ENCODE assay signal across 27 mouse cellular contexts in genomic region chr11:121145865-121146264, GRCm38 (mm10). TPM values are rescaled to one million over a fixed set of nuclear protein-coding genes. Genes with fewer than 3 reads are reported as not detected.
DNase-seq lines count a peak whose midpoint lies in the region; TF ChIP-seq lines count a peak whose summit lies in the region.
"Had no signal": no experiment of that assay in that cellular context is flagged by ENCODE, and none has a peak within 500 bp of the region (broad histone marks: within the 10 kb centered on the region; RNA-seq: fewer than 3 reads in every experiment).

Gene Tex19.1, plus strand, starts transcription at chr11:121146143.

- 90% methylated on average over 22 of the region's 22 CpGs for WGBS in embryonic facial prominence, embryonic 10.5 days

- dilution Hi-C loops in CH12.LX (cut with MboI; ENCODE audit: extremely low pct_ligation_motif_present, extremely low pct_unique_long_range_greater_than_20kb, low sequenced_read_pairs) = no loop called here

- no peaks in the 10 kb centered on the region for H3K4me1 ChIP-seq in CH12.LX (ENCODE audit: control insufficient read depth in 1 of 2, insufficient read depth in 2 of 2)
- H3K4me1 ChIP-seq in ES-E14 (ENCODE audit: control insufficient read depth in 2 of 2, insufficient read depth in 2 of 2, low read length in 2 of 2, poor library complexity in 1 of 2) = peaks cover 3 to 8% of the 10 kb centered on the region in 2 experiments; a peak in 1 of 4 replicates
- H3K4me1 ChIP-seq in embryonic facial prominence, embryonic 10.5 days = no peaks in the 10 kb centered on the region
- no peaks in the 10 kb centered on the region; the same call in 1 of the 2 replicates for H3K4me1 ChIP-seq in testis, adult 2 months (ENCODE audit: control insufficient read depth, insufficient read depth, low read length)
- H3K4me1 ChIP-seq: hindbrain, embryonic 12.5 days; limb, embryonic 13.5 days; midbrain, embryonic 13.5 days; neural tube, embryonic 15.5 days had no signal

- H3K9me3 ChIP-seq in CH12.LX (replicated peaks; ENCODE audit: low read length) (peaks cover 3% of the 10 kb centered on the region), ES-E14 (ENCODE audit: control insufficient read depth, insufficient read depth, low read depth, low read length) (no peaks in the 10 kb centered on the region)
- no peaks in the 10 kb centered on the region for H3K9me3 ChIP-seq in embryonic facial prominence, embryonic 10.5 days
- H3K9me3 ChIP-seq: hindbrain, embryonic 12.5 days; limb, embryonic 13.5 days; midbrain, embryonic 13.5 days; neural tube, embryonic 15.5 days had no signal

- TF ChIP-seq POLR2A in CH12.LX (IDR thresholded peaks at IDR 0.05; ENCODE audit: low read depth, low read length) = no peak
- peak; percentile 98 for TF ChIP-seq POLR2A in testis, adult 2 months (IDR thresholded peaks at IDR 0.05; ENCODE audit: control insufficient read depth, low read depth, low read length)

- H3K27me3 ChIP-seq in CH12.LX (replicated peaks) = peaks cover 2% of the 10 kb centered on the region
- H3K27me3 ChIP-seq in embryonic facial prominence, embryonic 10.5 days (replicated peaks; ENCODE audit: low read depth, poor library complexity, severe bottlenecking) = no peaks in the 10 kb centered on the region
- no peaks in the 10 kb centered on the region for H3K27me3 ChIP-seq in testis, adult 2 months (ENCODE audit: control insufficient read depth, insufficient read depth, low read length)
- H3K27me3 ChIP-seq: hindbrain, embryonic 12.5 days; limb, embryonic 13.5 days; midbrain, embryonic 13.5 days; neural tube, embryonic 15.5 days had no signal

- no peak within 1 kb of the TSS for H3K9ac ChIP-seq in CH12.LX (ENCODE audit: insufficient read depth, low read depth)
- H3K9ac ChIP-seq in ES-E14 (ENCODE audit: insufficient read depth, low read depth, low read length, poor library complexity, severe bottlenecking) = peak within 1 kb of the TSS; percentile 69
- H3K9ac ChIP-seq: forebrain, postnatal 0 days; hindbrain, embryonic 12.5 days; limb, embryonic 13.5 days; lung, embryonic 14.5 days; midbrain, embryonic 13.5 days; neural tube, embryonic 15.5 days had no signal

- no peak within 1 kb of the TSS for H3K4me2 ChIP-seq in CH12.LX (ENCODE audit: insufficient read depth, low read depth, poor library complexity, severe bottlenecking)
- H3K4me2 ChIP-seq: hindbrain, embryonic 12.5 days; limb, embryonic 13.5 days; lung, embryonic 14.5 days; midbrain, embryonic 13.5 days; neural tube, embryonic 15.5 days had no signal

- no peaks in the 10 kb centered on the region for H3K79me2 ChIP-seq in CH12.LX (replicated peaks; ENCODE audit: control insufficient read depth, extremely low read depth, insufficient read depth, poor library complexity, severe bottlenecking)

- in situ Hi-C loops in CH12.LX (cut with MboI; ENCODE audit: low pct_ligation_motif_present, low pct_unique_long_range_greater_than_20kb, low sequenced_read_pairs) (no loop called here), ES-E14 (cut with MboI; ENCODE audit: low sequenced_read_pairs in 2 of 2, unreplicated experiment in 2 of 2) (no loop called here)

- no peak for TF ChIP-seq RAD21 in CH12.LX (IDR thresholded peaks at IDR 0.05; ENCODE audit: low read depth, low read length)

- intact Hi-C loops in gastrocnemius, postnatal 36 days (cut with DNase I) = loop anchor here (5.0 kb wide), 1 partner anchor 56 kb away; the partner anchor contains the start of genes Hexdc and Ogfod3

- TF ChIP-seq CTCF in CH12.LX (conservative IDR thresholded peaks at IDR 0.05 in 1 of 2, IDR thresholded peaks at IDR 0.05 in 1 of 2; ENCODE audit: low read depth in 2 of 2, low read length in 2 of 2) = peak in 1 of 2 experiments; percentile 28; a peak in 1 of 4 replicates
- TF ChIP-seq CTCF in testis, adult 2 months (IDR thresholded peaks at IDR 0.05; ENCODE audit: control insufficient read depth, insufficient read depth, insufficient replicate concordance, low read depth, low read length) = no peak

- no peak within 1 kb of the TSS for H3K4me3 ChIP-seq in CH12.LX (replicated peaks in 1 of 3; ENCODE audit: low read depth in 2 of 3, low read length in 2 of 3, poor library complexity in 1 of 3)
- peak within 1 kb of the TSS; percentile 64 to 75 for H3K4me3 ChIP-seq in ES-E14 (ENCODE audit: insufficient read depth in 1 of 2, low read depth in 1 of 2, low read length in 2 of 2, poor library complexity in 1 of 2, severe bottlenecking in 1 of 2)
- H3K4me3 ChIP-seq in embryonic facial prominence, embryonic 10.5 days = no peak within 1 kb of the TSS
- peak within 1 kb of the TSS; percentile 66 for H3K4me3 ChIP-seq in testis, adult 2 months (ENCODE audit: control insufficient read depth, low read depth, low read length)
- H3K4me3 ChIP-seq: erythroblast, embryonic 14.5 days; gastrocnemius, adult 2 months; hindbrain, embryonic 12.5 days; limb, embryonic 13.5 days; midbrain, embryonic 13.5 days; neural tube, embryonic 15.5 days had no signal

- peak; percentile 45 for DNase-seq in CH12.LX (ENCODE audit: extremely low read depth)
- peak; percentile 80 for DNase-seq in ES-E14 (ENCODE audit: low read depth, low spot score)
- peak; percentile 17 for DNase-seq in embryonic facial prominence, embryonic 10.5 days (ENCODE audit: low spot score)
- DNase-seq in cerebellum, adult 18-20 months = no peak
- DNase-seq in gastrocnemius, postnatal 36 days = no peak
- no peak for DNase-seq in kidney, adult 9 months
- DNase-seq: cerebellum, adult 11 months; cerebellum, postnatal 25 days; forebrain, postnatal 0 days; gastrocnemius, adult 2 months; kidney, adult 8-10 months; lung, embryonic 14.5 days; thymus, postnatal 25 days had no signal

- no peak for TF ChIP-seq EP300 in CH12.LX (IDR thresholded peaks at IDR 0.05; ENCODE audit: low read length)

- no peak within 1 kb of the TSS for H3K27ac ChIP-seq in CH12.LX (ENCODE audit: insufficient read depth, low read depth)
- peak within 1 kb of the TSS; percentile 53; the same call in 1 of the 2 replicates for H3K27ac ChIP-seq in ES-E14 (ENCODE audit: insufficient read depth, low read depth, low read length, poor library complexity, severe bottlenecking)
- no peak within 1 kb of the TSS for H3K27ac ChIP-seq in embryonic facial prominence, embryonic 10.5 days (replicated peaks)
- peak within 1 kb of the TSS; percentile 14; the same call in 1 of the 2 replicates for H3K27ac ChIP-seq in testis, adult 2 months (ENCODE audit: control insufficient read depth, insufficient read depth, low read depth, low read length)
- H3K27ac ChIP-seq: gastrocnemius, adult 2 months; hindbrain, embryonic 12.5 days; limb, embryonic 13.5 days; macrophage; midbrain, embryonic 13.5 days; neural tube, embryonic 15.5 days had no signal

- H3K36me3 ChIP-seq in CH12.LX (replicated peaks in 1 of 2; ENCODE audit: control insufficient read depth in 1 of 2, insufficient read depth in 1 of 2, low read length in 1 of 2) (no peaks in the 10 kb centered on the region), ES-E14 (ENCODE audit: control insufficient read depth, insufficient read depth, low read length, poor library complexity, severe bottlenecking) (peaks cover 5% of the 10 kb centered on the region; the same call in 1 of the 2 replicates)
- H3K36me3 ChIP-seq in embryonic facial prominence, embryonic 10.5 days (replicated peaks) = no peaks in the 10 kb centered on the region
- no peaks in the 10 kb centered on the region; the same call in 1 of the 2 replicates for H3K36me3 ChIP-seq in testis, adult 2 months (ENCODE audit: control insufficient read depth, insufficient read depth, low read length)
- H3K36me3 ChIP-seq: G1E; hindbrain, embryonic 12.5 days; limb, embryonic 13.5 days; midbrain, embryonic 13.5 days; neural tube, embryonic 15.5 days had no signal

TF ChIP-seq in CH12.LX, 34 proteins besides CTCF, POLR2A, EP300 and RAD21:
- TF ChIP-seq CHD2 (IDR thresholded peaks at IDR 0.05; ENCODE audit: low read length) = no peak
- no peak for TF ChIP-seq ZKSCAN1 (IDR thresholded peaks at IDR 0.05; ENCODE audit: borderline replicate concordance, low read depth, low read length)
- TF ChIP-seq HCFC1 (IDR thresholded peaks at IDR 0.05; ENCODE audit: low read depth, low read length) = no peak

TF ChIP-seq in ES-E14, 5 proteins besides CTCF, POLR2A, EP300 and RAD21:
- TF ChIP-seq HCFC1 (IDR thresholded peaks at IDR 0.05; ENCODE audit: borderline replicate concordance, insufficient read depth, low read length) (peak; percentile 63; the same call in 1 of the 2 replicates), ZC3H11A (IDR thresholded peaks at IDR 0.05; ENCODE audit: borderline replicate concordance, low read depth, low read length) (no peak; the same call in 1 of the 2 replicates), ZNF384 (IDR thresholded peaks at IDR 0.05; ENCODE audit: low read depth, low read length) (no peak), MAFK (IDR thresholded peaks at IDR 0.05; ENCODE audit: insufficient read depth, low read depth, low read length) (peak; percentile 100), CHD2 (IDR thresholded peaks at IDR 0.05; ENCODE audit: low read depth, low read length) (peak; percentile 97)

RNA-seq across cellular contexts. Expression of gene Tex19.1, which starts in this region (rescaled TPM):
- total RNA-seq in CH12.LX (2012; rRNA removed) = 0.21 TPM in 1 of 2 replicates, not detected in the other
- 0.51 and 0.95 TPM in 2 replicates for total RNA-seq in CH12.LX (2014; rRNA removed)
- polyA plus RNA-seq in CH12.LX (2012; ENCODE audit: insufficient read length, low read depth) = 0.35 and 0.57 TPM in 2 replicates
- 96.7 and 193 TPM in 2 replicates for total RNA-seq in ES-E14 (2012; rRNA removed)
- 0.11 TPM in 1 of 2 replicates, not detected in the other for polyA plus RNA-seq in embryonic facial prominence, embryonic 10.5 days (2016; fragmentation: Nextera tagmentation; extraction: Ambion mirVana)
- 11.7 and 16.1 TPM in 2 replicates for polyA plus RNA-seq in testis, adult 2 months (2012; rRNA removed)
- total RNA-seq in gastrocnemius, postnatal 36 days (2021) = not detected
- total RNA-seq: forebrain, postnatal 0 days; G1E; gastrocnemius, adult 2 months; heart, adult 8-10 months; layer of hippocampus, postnatal 14 days; left cerebral cortex, postnatal 10 days had no signal
- polyA plus RNA-seq: embryonic facial prominence, embryonic 11.5 days; erythroblast, embryonic 14.5 days; forebrain, postnatal 0 days; G1E; heart, postnatal 0 days; hindbrain, embryonic 12.5 days; inflammation-experienced regulatory T-cells, adult 6 months; limb, embryonic 13.5 days; lung, embryonic 14.5 days; macrophage; midbrain, embryonic 13.5 days; neural tube, embryonic 15.5 days had no signal

Comparison
In these comparisons a context has a peak if more than half of its experiments do, and no peak if none do; other contexts are left out.
1. RNA of gene Tex19.1 (total RNA-seq): 96.7 to 193 TPM in ES-E14; 0.21 to 0.95 TPM in CH12.LX and not detected in gastrocnemius, postnatal 36 days; every median in the first group is over 10 times any median in the second.
2. Peak in DNase-seq in CH12.LX; RNA of the gene not detected or under 1 TPM.
3. Peak in DNase-seq in embryonic facial prominence, embryonic 10.5 days; RNA of the gene not detected or under 1 TPM.
4. H3K27ac ChIP-seq: peak in ES-E14 (single experiment) and testis, adult 2 months (single experiment); none in CH12.LX (single experiment) and embryonic facial prominence, embryonic 10.5 days (single experiment).
5. H3K4me3 ChIP-seq: peak in ES-E14 (2 of 2) and testis, adult 2 months (single experiment); none in CH12.LX (0 of 3) and embryonic facial prominence, embryonic 10.5 days (single experiment).